Mouse (Mus musculus): Measurements from ENCODE around the gene Bahcc1.

GRCm38 (mm10) chr11:120238306-120238705 lies 5.6 kb downstream of the Bahcc1 start:
- no peak for TF ChIP-seq POLR2A (IDR thresholded peaks at IDR 0.05; ENCODE audit: extremely low read depth, insufficient read depth, low read length)
- no peak for TF ChIP-seq CTCF (IDR thresholded peaks at IDR 0.05; ENCODE audit: low read depth, low read length)

All from liver, adult 2 months (tissue).